Mouse (Mus musculus): ENCODE data around the gene AC170998.1.

Gene AC170998.1

DNA sequence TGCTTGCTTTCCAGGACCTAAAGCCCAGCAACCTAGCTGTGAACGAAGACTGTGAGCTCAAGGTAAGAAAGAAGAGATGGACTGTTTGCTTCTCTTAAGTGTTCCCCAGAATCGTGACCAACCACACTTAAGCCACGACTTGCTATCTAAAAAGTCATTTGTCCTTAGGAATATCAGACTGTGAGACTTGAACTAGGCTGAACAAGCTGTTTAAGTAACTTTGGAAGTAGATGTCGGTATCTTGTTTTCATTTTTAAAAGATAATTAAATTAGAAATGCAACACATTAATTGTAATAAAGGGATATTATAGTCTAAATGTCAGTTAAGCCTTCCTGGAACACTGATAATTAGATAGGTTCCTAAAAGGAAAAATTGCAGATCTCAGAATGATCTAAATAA lies at the start of gene AC170998.1:
AC170998.1 (plus strand) TSS at position 301 of the 400 bp plus-strand sequence.
- no peak for DNase-seq (ENCODE audit: low read depth in 1 of 2, low spot score in 2 of 2)

DNA sequence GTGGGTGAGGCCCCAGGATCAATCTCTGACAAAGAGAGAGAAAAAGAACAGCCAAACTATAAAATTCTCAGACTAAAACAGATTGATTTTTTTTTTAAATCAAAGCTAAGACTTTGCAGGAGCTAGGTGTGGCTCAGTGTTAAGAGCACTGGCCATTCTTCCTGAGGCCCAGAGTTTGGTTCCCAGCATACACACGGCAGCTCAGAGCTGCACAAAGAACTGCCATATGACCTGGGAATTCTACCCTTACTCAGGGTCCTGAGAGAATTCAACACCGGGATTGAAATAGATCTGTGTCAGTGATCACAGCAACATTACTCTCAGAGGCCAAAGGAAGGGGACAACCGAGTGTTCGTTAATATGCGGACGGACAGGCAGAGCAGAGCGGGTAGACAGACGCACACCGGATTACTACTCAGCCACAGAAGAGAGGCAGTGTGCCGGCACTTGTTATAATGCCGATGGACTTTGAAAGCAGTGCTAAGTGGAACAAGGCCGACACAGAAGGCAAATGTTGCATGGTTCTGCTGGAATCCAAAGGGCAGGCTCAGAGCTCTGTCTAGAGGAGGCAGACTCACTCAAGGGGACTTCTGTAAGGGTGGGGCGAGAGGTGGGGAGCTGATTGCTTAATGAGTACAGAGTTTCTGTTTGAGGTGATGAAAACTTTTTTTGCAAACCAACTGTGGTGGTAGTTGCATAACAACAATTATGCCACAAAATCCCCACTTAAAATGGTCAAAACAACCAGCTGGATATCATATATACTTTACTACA lies 43.4 kb upstream of the AC170998.1 start:
- no peak for DNase-seq (ENCODE audit: low read depth in 1 of 2, low spot score in 2 of 2)

DNA sequence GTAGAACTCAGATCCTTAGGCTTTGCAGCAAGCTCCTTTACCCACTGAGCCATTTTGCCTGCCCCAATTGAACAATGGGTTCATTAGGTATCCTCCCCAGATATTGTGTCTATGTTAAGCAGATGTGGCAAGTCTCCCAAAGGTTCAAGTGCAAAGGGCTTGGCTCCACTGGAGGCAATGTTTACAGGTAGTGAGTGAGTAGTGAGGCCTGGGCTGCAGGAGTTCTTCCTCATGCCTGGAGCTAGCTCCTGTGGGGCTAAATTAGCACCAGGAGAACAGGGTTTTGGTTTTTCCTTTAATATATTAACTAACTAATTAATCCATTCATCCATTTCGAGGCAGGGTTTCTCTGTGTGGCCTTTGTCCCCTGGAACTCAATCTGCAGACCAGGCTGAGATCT lies 42.3 kb upstream of the AC170998.1 start:
- DNase-seq (ENCODE audit: low read depth in 1 of 2, low spot score in 2 of 2) = no peak

DNA sequence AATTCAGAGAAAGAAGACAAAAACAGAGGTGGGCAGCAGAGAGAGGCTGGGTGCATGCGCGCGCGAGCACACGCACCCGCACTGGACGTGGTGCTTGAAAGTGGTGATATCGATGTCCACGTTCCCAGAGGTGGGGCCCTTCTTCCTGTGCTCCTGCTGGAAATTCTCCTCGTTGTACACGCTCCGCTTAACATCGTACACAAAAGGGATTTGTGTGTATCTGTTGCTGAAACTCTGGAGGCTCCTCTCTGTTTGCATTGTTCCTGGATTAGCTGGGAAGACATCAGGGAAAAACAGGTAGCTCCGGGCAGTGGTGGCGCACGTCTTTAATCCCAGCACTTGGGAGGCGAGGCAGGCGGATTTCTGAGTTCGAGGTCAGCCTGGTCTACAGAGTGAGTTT lies 41.3 kb upstream of the AC170998.1 start:
- no peak for DNase-seq (ENCODE audit: low read depth in 1 of 2, low spot score in 2 of 2)

DNA sequence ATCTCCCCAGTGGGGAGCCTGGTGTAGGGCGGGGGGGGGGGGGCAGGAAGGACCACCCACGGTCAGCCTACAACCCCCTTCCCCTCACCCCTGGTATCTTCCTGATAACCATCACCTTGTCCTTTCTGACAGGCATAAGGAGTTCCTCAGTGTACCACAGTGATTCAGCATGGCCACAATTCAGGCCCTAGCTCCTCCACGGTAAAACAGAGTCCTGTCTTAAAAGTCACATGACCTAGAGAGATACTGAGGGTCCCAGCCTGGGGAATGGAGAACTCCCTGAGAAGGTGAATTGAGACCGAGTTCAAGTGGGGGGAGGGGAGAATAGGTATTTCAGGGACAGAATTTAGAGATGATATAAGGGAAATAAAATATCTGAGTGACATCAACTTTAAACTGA lies 38.5 kb upstream of the AC170998.1 start:
- no peak for DNase-seq (ENCODE audit: low read depth in 1 of 2, low spot score in 2 of 2)

DNA sequence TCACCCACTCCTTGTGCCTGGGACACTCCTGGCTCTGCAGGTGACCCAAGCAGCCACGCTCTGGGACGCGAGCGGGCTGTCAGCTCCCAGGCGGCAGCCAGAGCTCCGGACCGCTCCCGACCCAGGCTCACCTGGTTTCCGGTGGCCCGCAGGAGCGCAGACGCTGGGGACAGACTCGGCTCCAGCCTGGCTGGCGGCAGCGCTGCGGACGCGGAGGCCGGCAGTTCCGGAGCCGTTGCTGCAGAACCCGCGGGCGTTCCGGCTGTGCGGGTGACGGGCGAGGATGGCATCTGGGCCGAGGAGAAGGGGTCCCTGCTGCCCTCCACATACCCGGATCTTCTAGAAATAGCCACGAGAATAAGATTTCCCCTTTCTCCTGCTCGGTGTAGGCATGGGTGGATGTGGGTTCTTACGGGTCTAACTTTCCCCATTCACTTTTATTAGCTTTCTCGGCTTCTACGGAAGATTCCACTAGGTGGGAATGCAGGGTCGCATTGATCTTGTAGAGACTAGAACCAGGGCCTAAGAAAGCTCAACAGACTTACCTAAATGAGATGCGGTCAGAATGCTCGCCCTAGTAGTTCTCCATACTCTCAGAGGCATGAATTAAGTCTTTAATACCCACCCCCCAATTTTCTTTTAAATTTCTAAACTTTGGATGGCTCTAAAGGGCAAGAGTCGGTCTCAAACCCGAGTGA lies 36.1 kb upstream of the AC170998.1 start, which contains the start of gene Slc26a8:
Slc26a8 (minus strand) TSS at position 648 of the 698 bp plus-strand sequence.
- no peak for DNase-seq (ENCODE audit: low read depth in 1 of 2, low spot score in 2 of 2)

DNA sequence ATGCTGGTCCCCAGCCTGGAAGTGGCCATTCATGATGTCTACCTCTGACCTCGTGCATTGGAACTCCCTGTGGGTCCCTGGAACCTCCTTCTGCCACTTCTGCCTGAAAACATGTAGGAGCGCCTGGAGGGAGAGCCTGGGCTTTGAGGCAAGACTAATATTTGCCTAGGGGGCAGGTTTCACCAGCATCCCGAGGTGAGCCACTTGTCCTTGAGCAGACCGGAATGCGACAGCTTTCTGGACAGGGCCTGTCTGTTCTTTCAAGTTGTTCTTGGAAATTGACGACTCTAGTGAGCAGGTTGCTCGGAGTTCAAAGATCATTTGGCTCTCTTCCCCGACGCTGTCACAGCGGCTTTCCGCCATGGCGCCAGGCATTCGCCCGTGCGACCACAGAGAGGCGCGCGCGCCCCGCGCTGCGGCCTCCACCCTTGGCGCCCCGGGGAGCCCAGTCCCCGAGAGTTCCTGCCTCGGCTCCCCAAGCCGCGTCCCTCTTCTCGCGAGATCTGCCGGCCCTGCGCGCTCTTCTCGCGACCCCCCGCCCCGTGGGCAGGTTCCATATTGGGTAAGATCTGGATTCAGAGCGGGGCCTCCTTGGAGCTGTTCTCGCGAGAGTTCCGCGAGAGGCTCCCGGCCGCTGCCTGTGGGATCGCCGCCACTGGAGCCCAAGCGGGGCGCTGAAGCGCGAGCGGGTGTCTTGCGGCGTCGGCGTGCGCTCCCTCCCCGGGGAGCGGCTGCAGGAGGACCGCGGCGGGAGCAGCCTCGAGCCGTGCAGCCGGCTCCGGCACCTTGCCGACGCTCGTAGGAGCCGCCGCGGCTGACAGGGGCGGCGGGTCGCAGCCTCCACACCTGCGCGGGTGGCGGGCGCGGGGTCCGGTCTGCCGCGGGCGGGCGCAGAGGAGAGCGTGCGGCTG lies 34.9 kb upstream of the AC170998.1 start, which contains the start of gene Mapk14:
Mapk14 (plus strand) TSS at position 554 of the 911 bp plus-strand sequence.
- DNase-seq (ENCODE audit: low read depth in 1 of 2, low spot score in 2 of 2) = peak; percentile 99

DNA sequence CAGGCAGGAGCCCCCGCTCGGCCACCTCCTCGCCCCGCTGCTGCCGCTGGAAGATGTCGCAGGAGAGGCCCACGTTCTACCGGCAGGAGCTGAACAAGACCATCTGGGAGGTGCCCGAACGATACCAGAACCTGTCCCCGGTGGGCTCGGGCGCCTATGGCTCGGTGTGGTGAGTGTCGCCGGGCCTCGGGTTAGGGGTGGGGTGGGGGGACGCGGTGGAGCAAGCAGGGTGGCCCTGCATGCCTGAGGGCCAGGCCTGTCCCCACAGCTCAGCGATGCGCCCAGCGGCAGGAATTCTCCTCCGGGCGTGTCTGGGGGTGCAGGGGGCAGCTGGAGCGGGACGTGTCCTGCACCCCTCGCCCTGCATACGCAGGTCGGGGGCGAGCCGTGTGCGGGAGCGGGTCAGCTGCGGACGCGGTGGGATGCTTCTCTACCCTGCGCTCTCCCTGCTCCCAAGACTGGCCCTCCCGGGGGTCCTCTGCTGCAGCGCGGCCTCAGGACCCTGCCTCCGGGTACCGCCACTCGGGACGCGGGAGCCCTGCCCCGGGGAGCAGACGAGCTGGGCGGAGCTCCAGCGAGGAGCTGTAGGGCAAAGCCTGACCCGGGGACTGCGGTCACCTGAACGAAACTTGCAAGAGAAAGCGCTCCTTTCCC lies 34.1 kb upstream of the AC170998.1 start:
- peak in 1 of 2 experiments; percentile 27 for DNase-seq (ENCODE audit: low read depth in 1 of 2, low spot score in 2 of 2)

DNA sequence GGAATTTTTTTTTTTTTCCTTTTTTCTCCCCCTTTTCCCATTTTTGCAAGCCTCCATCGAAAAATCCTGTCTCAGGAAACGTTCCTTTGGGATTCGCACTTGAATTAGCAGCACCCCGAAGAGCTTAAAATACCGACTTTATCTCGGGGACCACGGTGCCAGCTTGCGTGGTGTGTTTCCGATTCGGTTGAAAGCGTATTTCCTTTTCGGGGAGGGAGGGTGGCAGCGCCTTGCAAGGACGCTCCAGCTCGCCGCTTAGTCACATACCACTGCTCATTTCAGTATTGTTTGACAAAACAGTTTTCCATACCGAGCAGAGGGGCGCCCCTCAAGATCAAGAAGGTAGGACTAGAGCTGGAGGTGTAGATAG lies 33.6 kb upstream of the AC170998.1 start:
- no peak for DNase-seq (ENCODE audit: low read depth in 1 of 2, low spot score in 2 of 2)

DNA sequence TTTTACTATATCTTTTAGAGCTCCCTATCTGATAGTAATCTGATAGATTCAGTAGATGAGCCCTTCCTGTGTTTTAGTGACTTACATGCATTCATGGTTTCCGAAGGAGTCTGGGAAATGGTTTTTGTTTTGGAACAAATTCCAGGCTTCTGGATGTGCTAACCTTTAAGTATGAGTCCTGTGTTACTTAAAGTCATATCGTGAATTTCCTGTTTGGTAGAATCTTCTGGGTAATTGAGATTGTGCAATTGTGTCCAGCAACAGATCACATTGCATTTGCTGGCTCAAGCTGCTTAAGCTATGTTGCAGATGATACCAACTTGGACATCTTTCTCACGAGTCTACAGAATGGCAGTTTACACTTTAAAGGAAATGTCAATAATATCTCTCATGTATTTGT lies 32.8 kb upstream of the AC170998.1 start:
- DNase-seq (ENCODE audit: low read depth in 1 of 2, low spot score in 2 of 2) = no peak

DNA sequence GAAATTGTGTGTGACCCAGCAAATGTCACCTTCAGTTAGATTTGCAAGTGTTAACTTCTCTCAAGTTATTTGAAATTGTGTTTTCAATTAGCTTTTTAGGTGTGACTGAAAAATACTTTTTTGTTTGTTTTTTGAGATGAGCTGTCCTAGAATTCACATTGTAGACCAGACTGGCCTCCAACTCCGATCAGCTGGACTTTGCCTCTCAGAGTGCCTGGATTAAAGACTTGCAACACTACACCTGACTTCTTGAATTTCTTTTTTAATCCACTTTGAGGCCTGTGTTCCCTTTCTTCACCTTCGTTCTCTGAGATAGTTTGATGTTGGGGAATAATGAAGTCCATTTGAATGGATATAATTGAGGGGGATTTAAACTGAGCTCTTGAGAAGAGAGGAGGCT lies 31.8 kb upstream of the AC170998.1 start:
- no peak for DNase-seq (ENCODE audit: low read depth in 1 of 2, low spot score in 2 of 2)

DNA sequence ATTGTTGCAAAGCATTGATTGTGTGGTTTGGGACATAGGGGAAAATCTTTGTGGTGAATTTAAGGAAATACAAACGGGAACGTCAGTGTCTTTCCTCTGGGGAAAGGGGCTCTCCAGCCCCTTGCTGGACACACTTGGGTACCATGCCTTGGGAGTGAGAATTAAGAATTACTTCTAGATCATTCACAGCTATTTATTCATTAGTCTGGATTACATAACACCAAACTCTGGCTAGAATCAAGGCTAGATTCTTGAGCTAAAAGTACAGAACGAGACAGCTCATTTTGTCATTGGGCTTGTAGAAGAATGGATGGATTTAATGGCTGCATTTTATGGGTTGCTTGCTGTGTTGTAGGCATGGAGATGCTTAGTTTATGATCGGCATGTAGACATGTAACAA lies 31.1 kb upstream of the AC170998.1 start:
- no peak for DNase-seq (ENCODE audit: low read depth in 1 of 2, low spot score in 2 of 2)

DNA sequence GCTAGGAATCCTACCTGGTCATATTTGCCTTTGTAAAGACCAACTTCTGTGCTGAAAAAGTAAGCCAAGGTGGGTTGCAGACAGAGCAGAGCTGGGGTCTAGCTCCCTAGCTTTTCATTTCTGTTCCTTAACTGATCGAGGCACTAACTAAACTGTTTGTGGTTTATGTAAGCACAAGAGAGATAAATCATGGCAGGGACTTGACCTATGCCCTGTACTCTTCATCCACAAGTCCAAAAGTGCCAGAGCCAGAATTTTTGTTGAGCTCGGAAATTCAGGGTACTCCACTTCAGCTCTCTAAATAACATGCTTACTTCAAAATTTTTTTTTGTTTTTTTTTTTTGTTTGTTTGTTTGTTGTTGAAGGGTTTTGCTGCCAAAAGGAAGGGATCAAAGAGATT lies 29.2 kb upstream of the AC170998.1 start:
- no peak for DNase-seq (ENCODE audit: low read depth in 1 of 2, low spot score in 2 of 2)

DNA sequence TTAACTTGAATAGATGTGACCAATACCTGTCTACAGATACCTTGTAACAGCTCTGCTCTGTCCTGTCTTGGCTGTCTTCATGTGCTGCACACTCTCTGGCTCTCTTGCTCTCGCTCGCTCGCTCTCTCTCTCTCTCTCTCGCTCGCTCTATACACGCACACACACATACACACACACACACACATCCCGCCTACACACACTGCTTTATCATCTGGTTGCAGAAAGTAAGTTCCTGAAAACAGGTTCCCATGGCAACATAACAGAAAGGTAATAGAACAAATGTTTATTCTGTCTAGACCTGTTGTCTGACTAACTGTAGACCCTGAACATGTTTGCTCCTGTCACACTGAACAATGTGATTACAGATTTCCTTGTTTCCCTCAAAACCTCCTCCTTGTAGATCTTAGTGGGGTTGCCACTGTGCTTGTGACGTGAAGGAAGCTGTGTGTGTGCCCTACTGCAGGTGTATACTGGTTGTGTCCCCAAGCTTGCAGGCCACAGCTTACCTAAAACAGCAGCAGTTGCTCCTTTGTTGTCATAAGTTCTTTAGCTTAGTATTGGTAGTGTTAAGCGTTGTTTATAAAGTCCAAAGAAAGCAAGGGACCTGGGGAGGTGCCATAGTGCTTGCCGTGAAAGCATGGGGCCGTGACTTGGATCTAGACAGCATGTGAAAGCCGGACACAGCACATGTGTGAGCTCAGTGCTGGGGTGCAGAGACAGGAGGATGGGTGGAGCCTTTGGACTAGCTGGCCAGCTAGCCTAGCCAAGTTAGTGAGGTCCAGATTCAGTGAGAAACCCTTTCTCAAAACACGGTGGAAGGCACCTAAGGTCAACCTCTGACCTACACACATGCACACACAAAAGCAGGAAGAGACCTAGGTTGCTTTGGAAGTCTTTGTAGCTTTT lies 28.3 kb upstream of the AC170998.1 start:
- DNase-seq (ENCODE audit: low read depth in 1 of 2, low spot score in 2 of 2) = no peak

DNA sequence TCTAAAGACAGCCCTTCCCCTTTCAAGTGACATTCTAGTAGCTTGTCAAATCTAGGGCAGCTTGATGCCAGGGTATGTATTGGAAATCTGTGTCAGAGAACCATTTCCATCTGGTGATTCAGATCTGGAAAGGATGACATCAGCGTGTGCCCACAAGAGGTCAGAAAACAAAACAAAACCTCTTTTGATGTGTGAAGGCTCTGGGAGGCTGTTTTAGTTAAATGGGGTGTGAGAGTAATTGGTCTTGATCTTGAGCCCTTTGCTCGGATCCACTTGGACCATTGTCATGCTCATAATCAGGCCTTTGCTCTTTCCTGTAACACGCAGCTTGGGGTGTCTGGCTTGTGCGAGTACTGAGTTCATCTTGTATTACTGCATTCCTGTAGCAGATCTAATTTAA lies 27.6 kb upstream of the AC170998.1 start:
- no peak for DNase-seq (ENCODE audit: low read depth in 1 of 2, low spot score in 2 of 2)

DNA sequence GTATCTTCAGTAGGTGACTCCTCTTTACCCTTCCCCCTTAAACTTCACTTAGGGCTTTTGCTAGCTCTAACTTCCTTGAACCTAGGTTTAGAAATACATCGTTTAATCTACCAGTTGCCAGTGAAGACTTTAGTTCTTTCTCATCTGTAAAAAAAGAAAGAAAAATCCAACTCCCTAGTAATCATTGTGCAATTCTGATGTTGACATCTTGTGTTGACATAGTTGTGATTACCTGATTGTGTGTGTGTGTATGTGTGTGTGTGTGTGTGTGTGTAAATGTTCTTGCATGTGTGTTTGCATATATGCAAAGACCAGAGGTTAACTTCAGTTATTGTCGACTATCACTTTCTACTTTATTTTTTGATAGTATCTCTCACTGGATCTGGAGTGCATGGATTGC lies 27.2 kb upstream of the AC170998.1 start:
- no peak for DNase-seq (ENCODE audit: low read depth in 1 of 2, low spot score in 2 of 2)

DNA sequence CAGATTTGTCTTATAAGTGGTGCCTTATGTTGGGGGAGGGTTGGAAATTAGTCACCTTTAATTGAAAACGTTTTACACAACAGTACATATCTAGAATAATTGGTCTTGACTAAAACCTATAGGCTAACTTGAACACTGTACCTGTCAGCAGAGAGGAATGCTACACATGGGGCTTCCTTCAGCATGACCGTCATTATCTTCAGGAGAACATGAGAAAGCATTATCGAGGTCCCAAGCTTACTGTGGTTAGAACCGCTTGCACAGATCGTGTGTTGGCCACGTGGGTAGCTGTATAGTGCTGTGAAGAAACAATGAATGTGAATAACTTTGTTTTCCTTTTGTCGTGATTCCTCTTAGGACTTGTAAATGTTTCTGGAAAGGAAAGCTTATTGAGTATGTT lies 26.1 kb upstream of the AC170998.1 start:
- DNase-seq (ENCODE audit: low read depth in 1 of 2, low spot score in 2 of 2) = no peak

DNA sequence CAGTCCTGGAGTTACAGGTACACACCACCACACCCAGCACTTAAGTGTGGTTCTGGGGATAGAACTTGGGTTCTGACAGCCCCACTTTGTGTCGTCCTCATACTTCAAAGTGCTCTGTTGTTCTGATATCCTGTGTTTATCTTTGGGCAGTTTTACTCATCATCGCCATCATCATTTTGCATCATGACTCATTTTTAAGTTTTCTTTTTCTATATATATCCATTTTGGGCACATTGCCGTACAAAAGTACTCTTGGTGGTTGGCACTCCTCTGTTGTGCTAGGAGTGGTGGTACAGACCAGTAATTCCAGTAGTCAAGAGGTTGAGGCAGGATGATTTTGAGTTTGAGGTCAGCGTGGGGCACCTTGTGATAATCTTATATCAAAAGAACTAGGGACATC lies 24.7 kb upstream of the AC170998.1 start:
- DNase-seq (ENCODE audit: low read depth in 1 of 2, low spot score in 2 of 2) = no peak

DNA sequence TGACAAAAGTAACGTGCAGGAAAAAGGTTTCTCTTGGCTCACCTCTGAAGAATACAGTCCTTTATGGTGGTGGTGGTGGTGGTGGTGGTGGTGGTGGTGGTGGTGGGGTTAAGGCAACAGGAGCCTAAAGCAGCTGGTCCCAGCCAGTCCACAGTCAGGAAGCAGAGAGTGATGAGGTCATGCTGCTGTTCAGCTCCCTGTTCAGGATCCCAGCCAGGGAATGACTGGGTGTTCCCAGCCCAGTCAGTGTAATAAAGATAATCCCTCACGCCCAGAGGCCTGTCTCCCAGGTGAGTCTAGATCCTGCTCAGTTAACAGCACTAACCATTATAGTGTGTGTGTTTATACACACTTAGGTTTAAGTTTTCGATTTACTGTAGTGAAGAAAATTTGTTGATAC lies 24.1 kb upstream of the AC170998.1 start:
- DNase-seq (ENCODE audit: low read depth in 1 of 2, low spot score in 2 of 2) = no peak

DNA sequence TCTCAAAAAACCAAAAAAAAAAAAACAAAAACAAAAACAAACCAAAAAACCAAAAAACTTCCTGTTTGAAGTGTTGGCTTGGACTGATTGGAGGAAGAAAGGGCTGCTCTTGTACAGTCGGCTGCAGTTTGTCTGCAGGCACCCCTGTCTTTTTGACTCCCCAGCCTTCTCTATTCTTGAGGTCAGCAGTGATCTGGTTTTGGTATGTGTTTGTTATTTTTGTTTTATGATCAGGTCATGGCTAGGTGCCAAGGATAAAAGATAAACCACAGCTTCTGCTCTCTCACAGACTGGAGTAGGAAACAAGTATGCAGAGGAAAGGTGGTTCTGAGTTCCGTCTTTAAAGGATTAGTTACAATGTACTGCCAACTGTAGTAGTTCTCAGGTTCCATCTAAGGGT lies 23.2 kb upstream of the AC170998.1 start:
- DNase-seq (ENCODE audit: low read depth in 1 of 2, low spot score in 2 of 2) = no peak
